7 mouse cellular contexts compared by ENCODE assay signal in genomic region chr11:73160811-73161200, GRCm38 (mm10). TPM values are rescaled to one million over a fixed set of nuclear protein-coding genes. Genes with fewer than 3 reads are reported as not detected.
DNase-seq lines count a peak whose midpoint lies in the region; ATAC-seq and TF ChIP-seq lines count a peak whose summit lies in the region.

No protein-coding gene starts in this region.

- H3K27me3 ChIP-seq in hindbrain, postnatal 0 days (ENCODE audit: insufficient read depth, low read length), result no peaks in the 10 kb centered on the region
- peaks cover 21% of the 10 kb centered on the region for H3K27me3 ChIP-seq in liver, postnatal 0 days (ENCODE audit: insufficient read depth, low read length)

- peak overlapping the region; percentile 88 for H3K4me2 ChIP-seq in hindbrain, postnatal 0 days (ENCODE audit: low read depth, low read length)
- peak overlapping the region; percentile 73 for H3K4me2 ChIP-seq in liver, postnatal 0 days (ENCODE audit: low read depth, low read length)

- no peaks in the 10 kb centered on the region for H3K36me3 ChIP-seq in hindbrain, postnatal 0 days (ENCODE audit: insufficient read depth, low read length)
- H3K36me3 ChIP-seq in liver, postnatal 0 days (replicated peaks; ENCODE audit: insufficient read depth, low read length), result no peaks in the 10 kb centered on the region

- H3K27ac ChIP-seq in hindbrain, postnatal 0 days, result no peak overlapping the region
- H3K27ac ChIP-seq in liver, postnatal 0 days (ENCODE audit: low read depth), result no peak overlapping the region

- DNase-seq in embryo, embryonic 11 days, result peak; percentile 8
- peak; percentile 73 to 83 for DNase-seq in gastrocnemius, adult 8-10 months (ENCODE audit: low spot score in 2 of 2)
- DNase-seq in hindbrain, postnatal 0 days (ENCODE audit: low spot score), result no peak
- no peak for DNase-seq in liver, postnatal 0 days
- peak; percentile 89 for DNase-seq in skeletal muscle tissue, adult 2 months (ENCODE audit: low read depth, low spot score)
- DNase-seq in layer of hippocampus, adult 18-20 months (ENCODE audit: low spot score in 2 of 2), result no peak
- no peak for DNase-seq in ovary, adult 18-20 months (ENCODE audit: low spot score)

- no peak for TF ChIP-seq CTCF in hindbrain, postnatal 0 days (IDR thresholded peaks at IDR 0.05; ENCODE audit: low read depth)
- no peak for TF ChIP-seq CTCF in liver, postnatal 0 days (IDR thresholded peaks at IDR 0.05; ENCODE audit: low read depth)

- ATAC-seq in hindbrain, postnatal 0 days, result 0 out of 2 replicates have a peak, but pooled peaks have one; percentile 12
- ATAC-seq in liver, postnatal 0 days, result 0 out of 2 replicates have a peak, but pooled peaks have one; percentile 40

- H3K4me1 ChIP-seq in hindbrain, postnatal 0 days (ENCODE audit: insufficient read depth, low read length), result 0 out of 2 replicates have a peak, but pooled peaks cover 6% of the 10 kb centered on the region
- peaks cover 7% of the 10 kb centered on the region; the same call in 1 of the 2 replicates for H3K4me1 ChIP-seq in liver, postnatal 0 days (ENCODE audit: insufficient read depth)

- 30% methylated on average over 6 of the region's 6 CpGs for WGBS in hindbrain, postnatal 0 days
- WGBS in liver, postnatal 0 days (ENCODE audit: insufficient replicate concordance), result 30% methylated on average over 6 of the region's 6 CpGs

- no peak overlapping the region for H3K9ac ChIP-seq in hindbrain, postnatal 0 days (replicated peaks; ENCODE audit: low read length)
- no peak overlapping the region for H3K9ac ChIP-seq in liver, postnatal 0 days (replicated peaks)

- H3K4me3 ChIP-seq in hindbrain, postnatal 0 days (ENCODE audit: low read length), result peak overlapping the region; percentile 47
- H3K4me3 ChIP-seq in liver, postnatal 0 days (ENCODE audit: low read depth, low read length), result peak overlapping the region; percentile 43

- H3K9me3 ChIP-seq in hindbrain, postnatal 0 days (ENCODE audit: low read length), result no peaks in the 10 kb centered on the region
- no peaks in the 10 kb centered on the region for H3K9me3 ChIP-seq in liver, postnatal 0 days (ENCODE audit: low read length)

- no peak for TF ChIP-seq EP300 in liver, postnatal 0 days (IDR thresholded peaks at IDR 0.05; ENCODE audit: low read depth)

RNA-seq across cellular contexts. Expression of gene P2rx5, which starts 0.6 kb away (rescaled TPM):
- 1 to 10 TPM; 6.4 to 9.5 (median 7.0) TPM for total RNA-seq in gastrocnemius, adult 8-10 months (2022)
- 1.2 and 3.5 TPM in 2 replicates for total RNA-seq in hindbrain, postnatal 0 days (2014; rRNA removed)
- polyA plus RNA-seq in hindbrain, postnatal 0 days (2015; fragmentation: Nextera tagmentation; extraction: Ambion mirVana), result 0.48 and 0.97 TPM in 2 replicates
- 0.11 and 0.21 TPM in 2 replicates for polyA plus RNA-seq in liver, postnatal 0 days (2015; fragmentation: Nextera tagmentation; extraction: Ambion mirVana)
- total RNA-seq in layer of hippocampus, adult 18-20 months (2021), result 1 to 10 TPM; 1.4 to 2.5 TPM

RNA-seq across cellular contexts. Expression of gene Emc6, which starts 16.0 kb away (rescaled TPM):
- 10 to 100 TPM; 80.9 to 89.6 (median 84.1) TPM for total RNA-seq in gastrocnemius, adult 8-10 months (2022)
- 113 and 156 TPM in 2 replicates for total RNA-seq in hindbrain, postnatal 0 days (2014; rRNA removed)
- 188 and 191 TPM in 2 replicates for polyA plus RNA-seq in hindbrain, postnatal 0 days (2015; fragmentation: Nextera tagmentation; extraction: Ambion mirVana)
- polyA plus RNA-seq in liver, postnatal 0 days (2015; fragmentation: Nextera tagmentation; extraction: Ambion mirVana), result 169 and 174 TPM in 2 replicates
- 10 to 100 TPM; 51.6 to 52.4 TPM for total RNA-seq in layer of hippocampus, adult 18-20 months (2021)

RNA-seq across cellular contexts. Expression of gene Tax1bp3, which starts 16.1 kb away (rescaled TPM):
- total RNA-seq in gastrocnemius, adult 8-10 months (2022), result 1 to 10 TPM; 4.9 to 9.2 (median 7.2) TPM
- total RNA-seq in hindbrain, postnatal 0 days (2014; rRNA removed), result 34.7 and 46.4 TPM in 2 replicates
- polyA plus RNA-seq in hindbrain, postnatal 0 days (2015; fragmentation: Nextera tagmentation; extraction: Ambion mirVana), result 95.7 and 97.7 TPM in 2 replicates
- polyA plus RNA-seq in liver, postnatal 0 days (2015; fragmentation: Nextera tagmentation; extraction: Ambion mirVana), result 32.7 and 35.6 TPM in 2 replicates
- 1 to 10 TPM; 8.6 to 8.7 TPM for total RNA-seq in layer of hippocampus, adult 18-20 months (2021)

RNA-seq across cellular contexts. Expression of gene Haspin, which starts 22.7 kb away (rescaled TPM):
- not detected for total RNA-seq in gastrocnemius, adult 8-10 months (2022)
- 1.8 and 3.3 TPM in 2 replicates for total RNA-seq in hindbrain, postnatal 0 days (2014; rRNA removed)
- 2.4 and 3.4 TPM in 2 replicates for polyA plus RNA-seq in hindbrain, postnatal 0 days (2015; fragmentation: Nextera tagmentation; extraction: Ambion mirVana)
- polyA plus RNA-seq in liver, postnatal 0 days (2015; fragmentation: Nextera tagmentation; extraction: Ambion mirVana), result 4.6 and 5.3 TPM in 2 replicates
- total RNA-seq in layer of hippocampus, adult 18-20 months (2021), result under 1 TPM; 0.10 to 0.15 TPM

RNA-seq across cellular contexts. Expression of gene Ctns, which starts 38.0 kb away (rescaled TPM):
- total RNA-seq in gastrocnemius, adult 8-10 months (2022), result 1 to 10 TPM; 3.3 to 4.3 (median 4.1) TPM
- 20.2 and 20.9 TPM in 2 replicates for total RNA-seq in hindbrain, postnatal 0 days (2014; rRNA removed)
- 13.0 and 14.0 TPM in 2 replicates for polyA plus RNA-seq in hindbrain, postnatal 0 days (2015; fragmentation: Nextera tagmentation; extraction: Ambion mirVana)
- polyA plus RNA-seq in liver, postnatal 0 days (2015; fragmentation: Nextera tagmentation; extraction: Ambion mirVana), result 7.3 and 8.4 TPM in 2 replicates
- total RNA-seq in layer of hippocampus, adult 18-20 months (2021), result 10 to 100 TPM; 21.1 to 22.1 TPM

Comparison
In these comparisons a context has a peak if more than half of its experiments do, and no peak if none do; other contexts are left out.
1. DNase-seq: peak in embryo, embryonic 11 days (single experiment), gastrocnemius, adult 8-10 months (2 of 2) and skeletal muscle tissue, adult 2 months (single experiment); none in hindbrain, postnatal 0 days (single experiment), liver, postnatal 0 days (single experiment), layer of hippocampus, adult 18-20 months (0 of 2) and ovary, adult 18-20 months (single experiment).